Mouse (Mus musculus) left cerebral cortex, postnatal 25 days (tissue): Measurements from ENCODE around the gene Nipal3. TPM values are rescaled to one million over a fixed set of nuclear protein-coding genes. Genes with fewer than 3 reads are reported as not detected.
A peak's percentile ranks its signal among the peaks of the same experiment; 100 is the strongest.

Source experiments
- DNase-seq, 2 experiments: peaks; one replicate each; pipeline ENCODE4 v3.0.0; 2022; ENCODE audit warnings: low spot score in 2 of 2, mixed read lengths in 1 of 2
- intact Hi-C: fragments of 180-260 bp; cut with DNase I; formaldehyde crosslinking; loops from one replicate; pipeline ENCODE4 v1.15.1; 2025
- total RNA-seq, 2 experiments: library from RNA; stranded (reverse); gene quantifications; 2 replicates each; pipeline ENCODE4 v1.2.3; 2021

Gene Nipal3
- total RNA-seq, 2 experiments from 2014 or later, result 104 TPM

DNA sequence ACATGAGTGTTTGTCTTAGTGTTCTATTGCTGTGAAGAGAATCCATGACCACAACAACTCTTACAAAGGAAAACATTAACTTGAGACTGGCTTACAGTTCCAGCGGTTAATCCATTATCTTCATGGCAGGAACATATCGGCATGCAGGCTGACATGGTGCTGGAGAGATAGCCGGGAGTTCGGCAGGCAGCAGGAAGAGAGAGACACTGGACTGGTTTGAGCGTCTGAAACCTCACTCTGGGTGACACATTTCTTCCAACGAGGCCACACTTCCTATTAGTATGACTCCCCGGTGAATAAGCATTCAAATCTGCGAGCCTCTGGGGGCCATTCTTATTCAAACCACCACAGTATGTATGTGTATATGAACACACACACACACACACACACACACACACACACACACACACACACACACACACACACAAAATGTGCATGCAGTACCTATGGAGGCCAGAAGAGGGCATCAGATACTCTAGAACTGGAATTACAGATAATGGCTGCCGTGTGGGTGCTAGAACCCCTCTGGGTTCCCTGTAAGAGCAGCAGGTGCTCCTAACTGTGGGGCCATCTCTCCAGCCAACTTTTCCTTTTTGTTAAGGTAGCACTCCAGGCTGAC lies 54.8 kb downstream of the Nipal3 start:
- no peak for DNase-seq
- intact Hi-C loops, result no loop called here

DNA sequence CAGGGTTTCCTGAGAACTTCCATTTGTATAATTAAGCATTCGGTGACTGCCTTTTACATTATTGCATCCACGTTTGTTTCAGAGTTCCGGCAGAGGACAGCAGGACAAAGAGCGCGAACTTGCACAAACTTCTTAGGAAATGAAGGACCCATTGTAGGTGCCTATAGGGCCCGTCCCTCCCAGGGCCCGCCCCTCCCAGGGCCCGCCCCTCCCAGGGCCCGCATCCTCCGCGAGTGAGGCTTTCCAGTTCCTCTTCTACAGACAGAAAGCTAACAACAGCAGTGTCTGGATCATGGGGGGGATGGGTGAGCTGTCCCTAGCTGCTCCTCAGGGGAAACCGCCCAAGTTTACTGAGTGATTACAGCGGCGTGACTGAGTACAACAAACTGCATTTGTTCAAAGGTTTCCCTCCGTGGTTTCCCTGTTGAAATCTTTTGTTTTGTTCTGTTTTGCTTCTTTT lies 55.6 kb downstream of the Nipal3 start:
- intact Hi-C loops, result no loop called here
- DNase-seq, result peak in 1 of 2 experiments; percentile 28

DNA sequence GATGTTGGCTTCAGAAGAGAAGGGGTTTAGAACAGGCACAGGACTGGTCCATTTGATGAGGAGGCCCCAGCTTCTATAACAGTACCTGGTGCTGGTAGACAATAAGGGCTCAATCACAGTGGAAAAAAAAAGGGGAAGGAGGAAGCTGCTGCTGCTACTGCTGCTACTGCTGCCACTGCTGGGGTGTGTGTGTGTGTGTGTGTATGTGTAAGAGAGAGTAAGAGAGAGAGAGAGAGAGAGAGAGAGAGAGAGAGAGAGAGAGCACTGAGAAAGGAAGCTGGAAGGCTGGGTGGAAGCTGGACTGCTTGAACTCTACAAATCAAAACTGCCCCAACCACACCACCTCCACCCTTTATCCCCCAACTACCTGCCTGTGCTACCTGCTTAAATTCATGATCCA lies 56.9 kb downstream of the Nipal3 start:
- DNase-seq, result no peak
- intact Hi-C loops, result no loop called here

DNA sequence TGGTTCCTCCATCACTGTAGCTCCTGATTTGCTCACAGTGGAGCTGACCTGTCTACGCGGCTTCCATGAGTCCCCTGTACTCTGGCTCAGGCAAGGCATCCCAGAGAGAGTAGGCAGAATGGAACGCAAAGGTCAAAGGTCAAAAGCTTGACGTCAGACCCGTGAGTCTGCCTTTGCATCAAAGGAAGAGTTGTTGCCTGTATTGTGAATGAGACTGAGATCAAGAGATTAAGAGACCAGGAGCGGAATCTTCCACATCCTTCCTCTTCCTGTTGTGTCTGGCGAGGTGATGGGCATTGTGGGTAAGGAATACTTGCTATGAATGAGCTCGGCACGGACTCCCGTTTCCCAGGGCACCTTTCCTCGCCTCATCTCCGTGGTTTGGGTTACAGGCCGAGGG lies 58.5 kb downstream of the Nipal3 start:
- DNase-seq, result no peak
- intact Hi-C loops, result no loop called here

DNA sequence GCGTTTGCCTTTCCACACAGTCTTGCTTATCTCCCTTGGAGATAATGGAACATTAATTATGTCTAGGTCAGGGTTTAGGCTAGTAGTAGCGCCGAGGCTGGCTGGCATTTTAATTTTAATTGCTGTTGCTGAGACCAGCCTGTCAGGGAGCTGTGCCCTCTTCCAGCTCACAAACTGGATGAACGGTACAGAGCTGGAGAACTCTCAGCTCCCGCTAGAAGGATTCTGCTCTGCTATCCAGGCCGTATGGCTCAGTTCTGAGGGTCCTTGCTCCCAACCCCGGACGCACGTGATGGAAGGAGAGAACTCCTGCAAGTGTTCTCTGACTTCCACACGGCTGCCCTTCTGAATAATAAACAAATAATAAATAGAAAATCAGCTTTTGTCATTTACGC lies 60.4 kb downstream of the Nipal3 start:
- intact Hi-C loops, result no loop called here
- no peak for DNase-seq

DNA sequence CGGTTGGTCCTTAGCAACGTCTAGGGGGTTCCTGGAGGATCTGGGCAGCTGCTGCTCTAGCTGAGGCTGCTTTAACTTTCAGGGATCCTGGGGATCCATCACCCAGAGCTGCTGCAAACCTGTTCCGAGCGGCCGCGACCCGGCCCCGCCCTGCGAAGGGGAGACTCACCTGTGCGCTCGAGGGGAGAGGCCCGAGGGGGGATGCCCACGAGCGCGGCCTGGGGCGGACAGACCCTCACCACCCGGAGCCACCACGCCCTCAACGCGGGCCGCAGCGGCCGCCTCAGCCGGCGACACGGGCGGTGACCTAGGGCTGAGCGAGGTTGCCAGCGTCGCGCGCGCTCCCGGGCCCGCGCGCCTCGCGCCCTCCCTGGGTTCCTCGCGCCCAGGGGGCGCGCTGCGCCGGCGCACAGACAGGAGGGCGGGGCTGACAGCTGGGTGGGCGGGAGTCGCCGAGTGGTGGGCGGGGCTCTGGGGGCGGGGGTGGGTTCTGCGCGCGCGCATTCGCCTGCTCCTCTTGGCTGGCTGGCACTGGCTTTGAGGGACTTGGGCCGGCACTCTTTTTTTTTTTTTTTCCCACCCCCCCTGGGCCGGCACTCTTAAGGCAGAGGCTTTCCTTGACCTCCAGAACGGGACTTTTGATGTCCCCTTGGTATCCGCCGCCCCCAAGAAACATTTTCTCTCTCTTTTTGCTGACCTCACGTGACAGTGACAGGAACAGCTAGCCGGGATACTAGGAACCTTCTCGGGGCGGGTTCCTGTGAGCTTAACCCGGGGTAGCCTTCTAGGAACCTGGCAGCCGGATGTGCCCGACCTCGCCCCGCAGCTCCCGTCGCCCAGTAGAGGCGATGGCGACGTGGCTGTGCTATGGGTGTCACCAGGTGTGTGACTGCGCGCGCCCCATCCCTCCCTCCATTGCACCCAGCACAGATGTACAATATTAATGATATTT lies 61.1 kb downstream of the Nipal3 start, which contains the start of gene Rcan3:
Gene Rcan3 (minus strand): TSS at position 411 of the 952 bp plus-strand sequence.
- peak; percentile 48 to 54 for DNase-seq
- intact Hi-C loops, result no loop called here

DNA sequence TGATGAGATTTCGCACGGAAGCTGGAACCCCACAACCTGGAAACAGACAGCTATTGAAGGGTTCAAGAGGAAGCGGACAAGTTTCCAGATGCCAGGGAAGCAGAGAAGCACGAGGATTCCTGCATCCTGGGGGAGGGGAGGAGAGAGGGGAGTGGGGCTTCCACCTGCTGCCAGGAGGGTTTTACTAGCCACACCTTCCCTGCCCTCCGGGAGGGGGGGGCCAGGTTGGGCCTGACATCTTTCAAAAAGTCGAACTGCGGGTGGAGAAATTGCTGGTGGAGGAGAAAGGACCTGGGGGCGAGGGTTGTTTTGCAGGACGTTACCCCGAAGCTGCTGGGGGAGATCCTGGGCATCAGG lies 61.8 kb downstream of the Nipal3 start:
- intact Hi-C loops, result no loop called here
- no peak for DNase-seq

DNA sequence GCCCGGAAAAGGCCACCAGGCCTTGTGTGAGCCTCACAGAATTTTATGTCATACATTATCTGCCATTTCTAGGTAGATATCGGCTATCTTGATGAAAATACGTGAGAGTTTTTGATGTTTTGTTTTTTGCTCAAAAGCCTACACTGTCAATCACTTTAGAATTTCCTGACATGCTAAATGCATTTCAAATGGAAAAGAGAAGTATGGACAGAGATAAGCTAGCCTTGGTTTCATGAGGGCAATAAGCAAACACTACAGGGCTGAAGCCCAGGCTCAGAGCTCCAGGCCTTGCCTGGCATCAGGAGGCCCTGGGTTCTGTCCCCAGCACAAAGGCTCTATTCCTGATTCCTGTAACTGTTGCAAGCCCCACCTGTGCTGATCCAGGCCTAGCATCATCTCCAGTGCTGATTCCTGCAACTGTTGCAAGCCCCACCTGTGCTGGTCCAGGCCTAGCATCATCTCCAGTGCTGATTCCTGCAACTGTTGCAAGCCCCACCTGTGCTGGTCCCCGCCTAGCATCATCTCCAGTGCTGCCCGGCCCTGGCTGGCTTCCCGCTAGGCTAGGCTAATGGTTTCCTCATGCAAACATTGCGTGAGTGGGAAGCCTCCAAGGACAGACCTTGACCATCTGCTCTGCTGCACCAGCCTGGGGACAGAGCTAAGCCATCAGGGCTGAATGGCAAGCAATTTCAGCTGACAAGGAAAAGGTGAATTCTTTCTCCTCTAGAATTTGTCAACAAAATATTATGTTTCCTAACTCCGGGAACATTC lies 64.7 kb downstream of the Nipal3 start:
- intact Hi-C loops, result no loop called here
- DNase-seq, result no peak

DNA sequence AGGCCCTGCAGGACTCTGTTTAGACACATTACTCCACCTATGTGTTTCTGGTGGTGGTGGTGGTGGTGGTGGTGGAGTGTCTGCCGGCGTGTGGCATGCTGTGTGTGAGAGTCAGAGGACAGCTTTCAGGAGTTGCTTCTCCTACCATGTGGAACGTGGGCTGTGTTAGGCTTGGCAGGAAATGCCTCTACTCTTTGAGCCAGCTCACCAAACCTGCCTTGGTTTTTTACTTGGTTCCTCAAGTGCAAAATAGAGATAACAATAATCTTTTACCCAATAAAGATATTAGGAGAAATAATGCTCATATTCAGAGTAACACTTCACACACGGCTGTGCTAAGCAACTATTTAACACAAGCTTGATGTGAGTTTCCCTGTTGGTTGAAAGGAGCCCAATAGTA lies 65.5 kb downstream of the Nipal3 start:
- peak in 1 of 2 experiments; percentile 13 for DNase-seq
- intact Hi-C loops, result no loop called here

DNA sequence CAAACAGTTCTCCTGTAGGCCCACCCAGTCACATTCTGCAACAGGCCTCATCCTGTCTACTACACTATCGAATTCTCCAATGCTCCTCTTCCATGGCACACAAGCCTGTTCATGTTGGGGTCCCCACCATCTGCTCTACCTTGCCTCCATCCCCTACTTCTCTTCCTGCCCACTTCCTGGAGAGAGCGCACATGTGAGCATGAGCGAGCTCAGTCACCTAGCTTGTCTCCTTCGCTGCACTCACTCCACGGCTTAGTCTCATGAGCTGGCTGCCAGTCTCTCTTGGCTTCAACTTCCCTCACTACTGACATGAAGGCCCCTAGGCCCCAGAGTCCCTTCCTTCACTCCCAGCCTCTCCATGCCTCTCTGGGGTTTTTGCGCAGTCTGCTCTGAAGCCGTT lies 68.3 kb downstream of the Nipal3 start:
- DNase-seq, result no peak

DNA sequence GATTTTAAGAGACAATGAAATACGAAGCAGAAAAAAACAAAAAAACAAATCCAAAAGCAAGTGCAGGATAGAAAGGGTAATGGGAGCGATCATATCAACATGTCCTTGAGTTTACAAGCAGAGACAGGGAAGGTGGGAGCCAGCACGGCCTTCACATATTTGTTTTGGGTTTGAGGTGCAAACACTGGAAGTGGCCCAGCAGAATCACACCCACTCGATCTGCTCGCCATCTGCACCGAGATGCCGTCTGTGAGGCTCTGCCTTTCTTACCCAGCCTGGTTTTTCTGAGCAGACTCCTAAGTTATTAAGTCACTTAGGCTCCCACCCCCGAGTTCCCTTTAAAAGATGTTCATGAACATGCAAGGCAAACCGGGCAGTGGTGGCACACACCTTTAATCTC lies 69.2 kb downstream of the Nipal3 start:
- peak; percentile 76 to 88 for DNase-seq

More for the DNA sequence above, 68.3 kb downstream of the Nipal3 start:
- intact Hi-C loops, result no loop called here

DNA sequence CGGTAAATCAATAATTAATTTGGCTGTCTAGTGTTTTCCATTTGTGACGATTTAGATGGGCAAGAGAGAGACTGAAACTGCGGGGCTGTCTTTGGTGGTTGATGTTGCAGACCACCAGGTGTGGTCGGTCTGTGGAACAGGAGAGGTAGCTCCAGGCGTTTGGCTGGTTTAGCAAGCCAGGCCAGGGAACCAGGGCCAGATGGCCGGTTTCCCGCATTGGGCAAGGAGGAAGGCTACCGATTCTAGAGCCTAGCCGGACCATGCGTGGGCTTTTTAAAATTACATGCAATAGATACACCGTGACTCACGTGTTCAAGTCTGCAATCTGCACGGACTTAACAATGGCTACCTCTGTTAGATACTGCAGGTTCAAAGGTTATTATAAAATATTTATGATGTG lies 73.9 kb downstream of the Nipal3 start:
- intact Hi-C loops, result no loop called here
- DNase-seq, result no peak

More for the DNA sequence above, 69.2 kb downstream of the Nipal3 start:
- intact Hi-C loops, result no loop called here

DNA sequence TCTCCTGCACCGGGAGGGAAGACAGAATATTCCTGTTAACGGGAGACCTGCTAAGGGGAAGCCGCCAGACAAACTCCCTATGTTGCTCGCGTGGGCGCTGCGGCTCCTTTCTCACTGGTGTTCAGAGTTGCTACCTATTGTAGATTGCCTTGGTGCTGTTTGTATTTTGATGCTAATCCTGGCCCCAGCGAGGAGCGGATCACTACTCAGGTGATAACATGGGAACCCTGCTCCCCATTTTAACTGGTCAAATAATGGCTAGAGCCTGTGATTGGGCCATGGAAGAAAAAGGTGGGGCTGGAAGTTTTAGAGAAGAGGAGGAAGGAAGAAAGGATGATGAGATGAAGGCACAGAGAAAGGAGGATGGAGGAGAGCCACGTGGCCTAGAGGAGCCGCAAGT lies 74.4 kb downstream of the Nipal3 start:
- no peak for DNase-seq
- intact Hi-C loops, result no loop called here

DNA sequence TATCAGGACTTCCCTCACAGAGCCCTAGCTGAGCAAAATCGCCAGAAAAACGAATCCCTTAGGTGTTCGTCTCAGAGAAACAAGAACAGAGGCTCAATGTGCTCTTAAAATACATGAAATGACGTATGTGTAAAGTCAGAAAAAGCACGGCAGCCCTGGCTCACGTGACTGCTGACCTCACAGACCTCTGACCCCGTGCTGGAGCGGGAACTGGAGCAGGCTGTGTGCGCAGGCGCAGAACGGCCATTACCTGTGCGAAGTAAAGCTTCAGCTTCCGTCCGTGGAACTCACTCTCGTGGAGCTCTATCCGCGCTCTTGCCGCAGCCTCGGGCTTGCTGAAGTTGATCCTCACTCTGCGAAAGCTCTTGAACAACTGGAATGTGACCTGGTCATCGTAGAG lies 74.8 kb downstream of the Nipal3 start:
- no peak for DNase-seq
- intact Hi-C loops, result no loop called here

DNA sequence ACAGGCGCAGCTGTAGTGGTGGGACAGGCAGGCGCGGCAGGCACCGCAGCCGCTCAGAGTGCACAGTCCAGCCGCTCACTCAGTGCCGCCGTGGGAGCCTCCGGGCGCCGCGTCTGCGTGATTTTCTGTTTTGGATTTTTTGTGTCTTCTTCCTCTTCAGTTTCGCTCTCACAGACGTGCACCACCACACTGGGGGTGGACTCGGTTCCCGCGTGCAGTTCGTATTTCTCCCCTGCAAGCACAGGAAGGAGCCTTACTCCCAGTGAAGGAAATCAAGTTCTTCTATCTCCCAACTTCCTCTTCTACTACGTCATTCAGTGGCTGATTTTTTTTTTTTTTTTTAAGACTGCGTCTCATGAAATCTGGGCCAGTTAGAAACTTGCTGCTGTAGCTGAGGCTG lies 78.5 kb downstream of the Nipal3 start:
- intact Hi-C loops, result no loop called here
- DNase-seq, result no peak

DNA sequence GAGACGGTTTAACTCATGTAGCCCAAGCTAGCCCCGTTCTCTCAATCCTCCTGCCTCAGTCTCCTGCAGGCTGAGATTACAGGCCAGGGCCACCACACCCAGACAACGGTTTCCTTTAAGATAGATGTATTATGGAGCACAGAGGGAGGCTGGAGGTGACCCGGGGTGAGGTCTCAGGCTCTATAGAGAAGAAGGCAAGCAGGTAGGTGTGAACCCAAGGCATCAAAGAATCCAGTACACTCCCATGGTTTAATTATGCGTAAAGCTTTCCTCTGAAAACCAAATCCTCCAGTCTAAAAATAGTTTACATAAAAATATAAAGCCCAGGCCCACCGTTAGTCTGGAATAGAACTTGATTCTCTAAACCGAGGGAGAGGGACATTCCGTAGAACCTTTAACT lies 81.3 kb downstream of the Nipal3 start:
- intact Hi-C loops, result no loop called here
- DNase-seq, result no peak

DNA sequence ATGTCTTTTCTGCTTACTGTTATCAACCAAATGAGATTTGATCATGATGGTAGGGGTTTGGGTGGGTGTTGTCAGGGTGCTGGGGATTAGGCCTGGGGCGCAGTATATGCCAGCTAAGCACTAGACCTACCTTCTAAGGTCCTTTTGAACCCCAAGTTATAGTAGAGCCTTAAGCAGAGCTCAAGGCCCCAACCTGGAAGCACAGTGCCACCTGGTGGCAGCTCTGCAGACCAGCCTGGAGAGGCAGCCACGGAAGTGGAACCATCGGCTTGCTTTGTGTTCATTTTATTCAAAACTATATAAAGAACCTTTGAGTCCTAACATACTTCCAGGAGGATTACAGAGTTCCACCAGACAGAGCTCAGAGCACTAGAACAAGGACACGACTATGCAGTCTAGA lies 83.2 kb downstream of the Nipal3 start:
- intact Hi-C loops, result loop anchor here (1.0 kb wide), 2 partner anchors 29 to 53 kb away; no protein-coding TSS in a partner anchor
- peak; percentile 30 to 43 for DNase-seq

DNA sequence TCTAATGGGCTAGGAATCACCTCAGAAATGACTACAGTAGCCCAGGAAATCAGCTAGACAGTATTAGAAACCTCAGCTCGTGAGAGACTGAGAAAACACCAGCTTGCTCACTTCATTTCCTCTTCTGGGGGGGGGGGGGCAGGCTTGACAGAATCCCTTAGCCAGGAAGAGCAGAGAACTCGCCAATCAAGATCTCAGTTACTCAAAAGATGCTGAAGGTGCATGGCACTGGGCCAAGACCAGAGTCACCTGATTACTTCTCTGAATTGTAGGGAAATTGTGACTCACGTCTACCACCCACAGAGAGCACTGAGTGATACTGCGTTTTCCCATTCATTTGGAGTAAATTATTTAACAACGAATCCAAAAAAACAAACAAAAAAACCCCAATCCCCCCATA lies 88.7 kb downstream of the Nipal3 start:
- peak; percentile 17 to 42 for DNase-seq

DNA sequence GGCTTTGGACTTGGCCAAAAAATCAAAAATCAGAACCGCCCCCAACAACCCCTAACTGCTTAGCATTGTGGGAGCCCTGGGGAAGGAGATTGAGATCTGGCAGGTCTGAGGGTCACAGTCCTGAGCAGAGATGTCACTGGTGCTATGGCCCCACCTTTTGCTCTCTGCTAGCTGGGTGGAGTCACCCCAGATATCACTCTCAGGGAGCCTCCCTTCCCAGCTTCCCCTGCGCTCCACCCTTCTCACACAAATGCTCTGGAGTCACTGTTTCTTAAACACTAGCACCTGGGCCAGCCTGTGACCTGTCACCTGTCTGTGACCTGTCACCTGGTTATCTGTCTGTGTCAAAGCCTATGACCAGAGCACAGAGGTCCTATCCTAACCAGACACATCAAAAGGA lies 89.9 kb downstream of the Nipal3 start:
- no peak for DNase-seq
- intact Hi-C loops, result no loop called here

More for the DNA sequence above, 88.7 kb downstream of the Nipal3 start:
- intact Hi-C loops, result no loop called here

DNA sequence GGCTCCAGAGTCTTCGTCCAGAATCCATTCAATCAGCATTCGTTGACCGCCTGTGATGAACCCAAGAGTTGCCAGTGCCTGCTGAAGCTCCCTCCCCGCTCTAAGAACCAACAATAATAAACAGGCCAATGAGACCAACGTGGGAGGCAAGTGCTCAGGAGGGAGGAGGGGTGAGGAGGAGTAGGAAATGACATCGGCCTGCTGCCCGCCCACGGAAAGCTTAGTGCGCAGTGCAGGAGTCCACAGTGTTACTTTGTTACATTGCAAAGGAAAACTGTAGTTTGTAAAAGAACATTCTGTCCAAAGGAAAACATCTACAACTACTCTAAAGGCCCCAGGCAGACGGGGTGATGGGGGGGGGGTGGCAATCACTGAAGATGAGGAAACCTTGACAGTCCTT lies 90.8 kb downstream of the Nipal3 start:
- DNase-seq, result no peak
- intact Hi-C loops, result no loop called here
